Mouse (Mus musculus): ENCODE results near the gene Ank3. TPM values are rescaled to one million over a fixed set of nuclear protein-coding genes. Genes with fewer than 3 reads are reported as not detected.

Ank3 gene
- total and polyA plus RNA-seq, 3 experiments = 3.2 to 6.7 TPM; not detected in 1

DNA sequence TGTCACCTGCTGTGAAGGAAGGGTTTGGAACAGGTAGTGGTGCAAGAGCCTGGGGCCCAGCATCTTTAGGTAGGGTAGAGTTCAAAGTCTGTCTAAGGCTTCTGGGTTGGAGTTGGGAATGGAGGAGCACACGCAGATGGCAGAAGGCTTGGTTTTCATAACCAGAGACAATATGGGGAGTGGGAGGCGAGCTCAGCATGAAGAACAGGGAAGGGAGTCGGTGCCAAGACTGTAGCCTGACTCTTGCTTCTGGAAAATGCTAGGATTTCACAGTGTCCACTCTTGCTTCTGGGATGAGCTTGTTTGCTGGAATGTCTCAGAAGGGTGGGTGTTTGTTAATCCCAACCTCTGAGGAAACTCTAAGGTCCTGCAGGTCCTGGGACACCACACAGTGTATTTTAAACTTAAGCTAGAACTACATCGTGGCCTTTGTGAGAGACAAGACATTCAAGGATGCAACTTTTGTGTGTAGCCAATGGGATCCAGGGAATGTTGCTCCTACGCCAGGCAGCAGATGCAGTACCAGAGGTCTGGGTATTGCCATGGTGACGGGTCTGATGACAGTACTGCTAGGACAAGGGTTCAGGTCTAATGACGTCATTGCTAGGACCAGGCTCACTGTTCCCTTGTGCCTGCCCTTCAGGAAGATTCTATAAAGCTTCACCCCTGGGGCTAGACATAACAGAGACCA, 222.3 kb downstream of the Ank3 start:
- no peak overlapping the region for H3K27ac ChIP-seq (ENCODE audit: control insufficient read depth, low read depth, low read length)
- no peaks in the 10 kb centered on the region for H3K36me3 ChIP-seq (ENCODE audit: control insufficient read depth in 1 of 2, insufficient read depth in 2 of 2, low read length in 2 of 2)
- H3K4me1 ChIP-seq (ENCODE audit: control insufficient read depth in 1 of 2, insufficient read depth in 2 of 2, low read length in 2 of 2) = no peaks in the 10 kb centered on the region
- no peaks in the 10 kb centered on the region for H3K27me3 ChIP-seq (ENCODE audit: control insufficient read depth in 1 of 2, insufficient read depth in 2 of 2, low read length in 2 of 2)
- no peaks in the 10 kb centered on the region for H3K79me2 ChIP-seq (ENCODE audit: control insufficient read depth, insufficient read depth, low read length, poor library complexity)
- no peak overlapping the region for H3K4me3 ChIP-seq (ENCODE audit: control insufficient read depth in 1 of 2, insufficient read depth in 1 of 2, low read depth in 2 of 2, low read length in 2 of 2)
- no peaks in the 10 kb centered on the region for H3K9me3 ChIP-seq (replicated peaks; ENCODE audit: insufficient read depth, low read length)
- TF ChIP-seq ETS1 (IDR thresholded peaks at IDR 0.05; ENCODE audit: low read depth, low read length) (no peak), MYB (IDR thresholded peaks at IDR 0.05; ENCODE audit: low read depth, low read length) (no peak), MYC (IDR thresholded peaks at IDR 0.05; ENCODE audit: low read depth, low read length) (no peak), GATA1 (IDR thresholded peaks at IDR 0.05; ENCODE audit: low read depth, low read length) (no peak), SIN3A (IDR thresholded peaks at IDR 0.05; ENCODE audit: low read length) (no peak), CHD1 (IDR thresholded peaks at IDR 0.05; ENCODE audit: low read depth, low read length) (no peak), ELF1 (IDR thresholded peaks at IDR 0.05; ENCODE audit: low read depth, low read length) (no peak), ZMIZ1 (IDR thresholded peaks at IDR 0.05; ENCODE audit: low read depth, low read length) (no peak), USF1 (IDR thresholded peaks at IDR 0.05; ENCODE audit: low read depth, low read length) (no peak), ZKSCAN1 (IDR thresholded peaks at IDR 0.05; ENCODE audit: low read depth, low read length) (no peak), RAD21 (IDR thresholded peaks at IDR 0.05; ENCODE audit: low read depth, low read length) (no peak), TCF12 (IDR thresholded peaks at IDR 0.05; ENCODE audit: low read depth, low read length) (no peak), CTCF (IDR thresholded peaks at IDR 0.05 in 2 of 3, conservative IDR thresholded peaks at IDR 0.05 in 1 of 3; ENCODE audit: control insufficient read depth in 1 of 3, insufficient read depth in 1 of 3, low read depth in 2 of 3, low read length in 3 of 3, poor library complexity in 1 of 3, severe bottlenecking in 1 of 3) (no peak)
- DNase-seq (ENCODE audit: low read depth, low spot score) = no peak
- no peak overlapping the region for H3K9ac ChIP-seq (ENCODE audit: control insufficient read depth, low read depth, low read length, poor library complexity, severe bottlenecking)

- Histone ChIP-seq H3K79me2 (ENCODE audit: control insufficient read depth, insufficient read depth, low read length, poor library complexity) (no peaks in the 10 kb centered on the region), H3K36me3 (ENCODE audit: control insufficient read depth in 1 of 2, insufficient read depth in 2 of 2, low read length in 2 of 2) (no peaks in the 10 kb centered on the region), H3K27me3 (ENCODE audit: control insufficient read depth in 1 of 2, insufficient read depth in 2 of 2, low read length in 2 of 2) (no peaks in the 10 kb centered on the region), H3K27ac (ENCODE audit: control insufficient read depth, low read depth, low read length) (no peak overlapping the region), H3K4me3 (ENCODE audit: control insufficient read depth in 1 of 2, insufficient read depth in 1 of 2, low read depth in 2 of 2, low read length in 2 of 2) (no peak overlapping the region), H3K9me3 (replicated peaks; ENCODE audit: insufficient read depth, low read length) (no peaks in the 10 kb centered on the region), H3K4me1 (ENCODE audit: control insufficient read depth in 1 of 2, insufficient read depth in 2 of 2, low read length in 2 of 2) (no peaks in the 10 kb centered on the region), H3K9ac (ENCODE audit: control insufficient read depth, low read depth, low read length, poor library complexity, severe bottlenecking) (no peak overlapping the region)
- TF ChIP-seq EP300 (IDR thresholded peaks at IDR 0.05; ENCODE audit: low read depth in 1 of 2, low read length in 2 of 2) = no peak
- no peak for TF ChIP-seq MAX (IDR thresholded peaks at IDR 0.05; ENCODE audit: low read length)
- DNase-seq (ENCODE audit: low read depth, low spot score) = no peak
These were observed 229.2 kb downstream of the Ank3 start for GRCm38 (mm10) chr10:69627767-69628166.

DNA sequence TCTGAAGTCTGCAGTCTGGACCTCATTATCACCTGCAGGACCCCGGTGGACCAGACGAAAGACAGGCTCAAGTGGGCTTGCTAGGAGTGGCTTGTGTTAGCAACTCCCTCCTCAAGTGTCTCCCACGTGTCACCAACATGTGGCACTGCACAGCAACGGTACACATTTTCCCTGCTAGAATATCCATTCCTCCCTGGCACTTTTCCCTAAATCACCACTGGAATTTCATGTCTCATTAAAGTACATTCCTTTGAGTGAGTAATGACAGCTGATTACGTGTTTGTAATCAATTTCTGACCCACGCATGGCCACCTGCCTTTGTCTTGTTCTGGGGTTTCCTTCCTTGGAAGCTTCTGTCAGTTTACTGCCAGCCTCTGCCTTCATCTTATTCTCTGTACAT, 230.2 kb downstream of the Ank3 start:
- Histone ChIP-seq H3K27ac (ENCODE audit: control insufficient read depth, low read depth, low read length) (no peak overlapping the region), H3K4me3 (ENCODE audit: control insufficient read depth in 1 of 2, insufficient read depth in 1 of 2, low read depth in 2 of 2, low read length in 2 of 2) (no peak overlapping the region), H3K9ac (ENCODE audit: control insufficient read depth, low read depth, low read length, poor library complexity, severe bottlenecking) (no peak overlapping the region), H3K27me3 (ENCODE audit: control insufficient read depth in 1 of 2, insufficient read depth in 2 of 2, low read length in 2 of 2) (no peaks in the 10 kb centered on the region), H3K4me1 (ENCODE audit: control insufficient read depth in 1 of 2, insufficient read depth in 2 of 2, low read length in 2 of 2) (no peaks in the 10 kb centered on the region), H3K79me2 (ENCODE audit: control insufficient read depth, insufficient read depth, low read length, poor library complexity) (no peaks in the 10 kb centered on the region), H3K9me3 (replicated peaks; ENCODE audit: insufficient read depth, low read length) (no peaks in the 10 kb centered on the region), H3K36me3 (ENCODE audit: control insufficient read depth in 1 of 2, insufficient read depth in 2 of 2, low read length in 2 of 2) (no peaks in the 10 kb centered on the region)
- TF ChIP-seq TBP (IDR thresholded peaks at IDR 0.05; ENCODE audit: low read depth, low read length) = no peak
- no peak for TF ChIP-seq NELFE (IDR thresholded peaks at IDR 0.05; ENCODE audit: low read depth, low read length)
- no peak for TF ChIP-seq GATA1 (IDR thresholded peaks at IDR 0.05; ENCODE audit: low read depth, low read length)
- no peak for DNase-seq (ENCODE audit: low read depth, low spot score)

All from MEL (cell line).